ENCODE assay signal across 9 mouse cellular contexts in the genomic region with DNA sequence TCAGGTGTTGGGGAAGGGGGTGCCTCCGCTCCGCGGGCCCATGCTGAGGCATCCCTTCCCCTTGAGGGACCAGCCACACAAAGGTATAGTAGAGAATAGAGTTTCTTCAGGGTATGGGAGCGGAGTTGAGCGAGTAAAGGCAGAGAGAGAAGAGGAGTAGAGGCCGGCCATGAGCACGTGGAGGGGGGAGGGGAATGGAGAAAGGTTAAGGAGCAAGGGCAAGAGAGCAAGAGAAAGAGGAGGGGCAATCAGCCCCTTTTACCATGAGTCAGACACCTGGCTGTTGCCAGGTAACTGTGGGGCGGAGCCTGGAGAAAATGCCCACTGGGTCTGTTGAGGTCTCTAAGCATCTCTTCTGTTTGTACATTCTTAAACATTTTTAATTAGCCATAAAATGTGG. TPM values are rescaled to one million over a fixed set of nuclear protein-coding genes. Genes with fewer than 3 reads are reported as not detected.
DNase-seq lines count a peak whose midpoint lies in the region; ATAC-seq and TF ChIP-seq lines count a peak whose summit lies in the region.
"Had no signal": no experiment of that assay in that cellular context is flagged by ENCODE, and none has a peak within 500 bp of the region (broad histone marks: within the 10 kb centered on the region; RNA-seq: fewer than 3 reads in every experiment).

No protein-coding gene starts in this region.

- TF ChIP-seq EP300 in stomach, postnatal 0 days (optimal IDR thresholded peaks at IDR 0.05): no peak

- no peak overlapping the region; the same call in 1 of the 2 replicates for H3K4me3 ChIP-seq in neural tube, embryonic 11.5 days (ENCODE audit: low read depth, low read length)
- H3K4me3 ChIP-seq in limb, embryonic 15.5 days: peak overlapping the region; percentile 80
- H3K4me3 ChIP-seq in stomach, postnatal 0 days (ENCODE audit: low read depth, low read length): no peak overlapping the region

- no peak overlapping the region for H3K9ac ChIP-seq in neural tube, embryonic 11.5 days (ENCODE audit: low read length)
- H3K9ac ChIP-seq in limb, embryonic 15.5 days: no peak overlapping the region
- H3K9ac ChIP-seq in stomach, postnatal 0 days (ENCODE audit: low read length): no peak overlapping the region

- WGBS in neural tube, embryonic 11.5 days: 20% methylated on average over 8 of the region's 8 CpGs
- WGBS in limb, embryonic 15.5 days: 19% methylated on average over 8 of the region's 8 CpGs
- 31% methylated on average over 8 of the region's 8 CpGs for WGBS in stomach, postnatal 0 days

- no peaks in the 10 kb centered on the region for H3K27me3 ChIP-seq in neural tube, embryonic 11.5 days (ENCODE audit: control insufficient read depth, insufficient read depth, low read length)
- H3K27me3 ChIP-seq in limb, embryonic 15.5 days: no peaks in the 10 kb centered on the region
- H3K27me3 ChIP-seq in stomach, postnatal 0 days (ENCODE audit: control insufficient read depth, insufficient read depth, low read length): no peaks in the 10 kb centered on the region

- peaks cover 13% of the 10 kb centered on the region for H3K4me1 ChIP-seq in neural tube, embryonic 11.5 days (ENCODE audit: control insufficient read depth, insufficient read depth, low read length)
- peaks cover 25% of the 10 kb centered on the region for H3K4me1 ChIP-seq in limb, embryonic 15.5 days
- H3K4me1 ChIP-seq in stomach, postnatal 0 days (replicated peaks; ENCODE audit: control insufficient read depth, insufficient read depth): no peaks in the 10 kb centered on the region; the same call in 1 of the 2 replicates

- ATAC-seq in neural tube, embryonic 11.5 days (ENCODE audit: insufficient read depth, low FRiP score, low TSS enrichment): no peak
- ATAC-seq in limb, embryonic 15.5 days (ENCODE audit: insufficient number of reproducible peaks, low FRiP score, low TSS enrichment, low read depth): no peak
- no peak for ATAC-seq in stomach, postnatal 0 days (ENCODE audit: low FRiP score, low TSS enrichment)

- H3K4me2 ChIP-seq in neural tube, embryonic 11.5 days (ENCODE audit: low read depth): peak overlapping the region; percentile 88
- H3K4me2 ChIP-seq in limb, embryonic 15.5 days: peak overlapping the region; percentile 94
- peak overlapping the region; percentile 79 for H3K4me2 ChIP-seq in stomach, postnatal 0 days (replicated peaks; ENCODE audit: low read depth)

- H3K27ac ChIP-seq in neural tube, embryonic 11.5 days (ENCODE audit: low read depth, low read length): no peak overlapping the region
- H3K27ac ChIP-seq in limb, embryonic 15.5 days: no peak overlapping the region
- no peak overlapping the region for H3K27ac ChIP-seq in stomach, postnatal 0 days (replicated peaks)

- peak; percentile 18 for DNase-seq in cerebellum, adult 9-10 months
- DNase-seq in cerebellum, postnatal 14 days: no peak
- no peak for DNase-seq in neural tube, embryonic 11.5 days (ENCODE audit: low spot score)
- DNase-seq in neural tube, embryonic 10.5 days (ENCODE audit: extremely low spot score, low spot score): no peak
- no peak for DNase-seq in stomach, postnatal 0 days (ENCODE audit: low spot score)
- no peak for DNase-seq in spleen, postnatal 14 days (ENCODE audit: low spot score in 2 of 2)
- no peak for DNase-seq in spleen, postnatal 10 days (ENCODE audit: low spot score in 2 of 2)
- DNase-seq: cerebellum, adult 18-20 months had no signal

- H3K36me3 ChIP-seq in neural tube, embryonic 11.5 days (ENCODE audit: control insufficient read depth, insufficient read depth, low read length): no peaks in the 10 kb centered on the region
- H3K36me3 ChIP-seq in limb, embryonic 15.5 days: no peaks in the 10 kb centered on the region
- H3K36me3 ChIP-seq in stomach, postnatal 0 days (ENCODE audit: control insufficient read depth, insufficient read depth, low read length): no peaks in the 10 kb centered on the region

- H3K9me3 ChIP-seq in neural tube, embryonic 11.5 days (ENCODE audit: control insufficient read depth, low read length): no peaks in the 10 kb centered on the region
- H3K9me3 ChIP-seq in limb, embryonic 15.5 days: no peaks in the 10 kb centered on the region
- no peaks in the 10 kb centered on the region for H3K9me3 ChIP-seq in stomach, postnatal 0 days (ENCODE audit: control insufficient read depth, low read length)

- no peak for TF ChIP-seq CTCF in stomach, postnatal 0 days (IDR thresholded peaks at IDR 0.05; ENCODE audit: low read depth)

RNA-seq across cellular contexts. Expression of a gene that starts 1.0 kb away (rescaled TPM):
- 23.4 and 23.8 TPM in 2 replicates for polyA plus RNA-seq in neural tube, embryonic 11.5 days (2014; fragmentation: Nextera tagmentation; extraction: Ambion mirVana)
- 12.1 and 12.4 TPM in 2 replicates for polyA plus RNA-seq in limb, embryonic 15.5 days (2015; fragmentation: Nextera tagmentation; extraction: Ambion mirVana)
- 6.8 and 7.1 TPM in 2 replicates for polyA plus RNA-seq in stomach, postnatal 0 days (2015; fragmentation: Nextera tagmentation; extraction: Ambion mirVana)

RNA-seq across cellular contexts. Expression of a gene that starts 2.0 kb away (rescaled TPM):
- polyA plus RNA-seq in neural tube, embryonic 11.5 days (2014; fragmentation: Nextera tagmentation; extraction: Ambion mirVana): 20.5 and 20.9 TPM in 2 replicates
- polyA plus RNA-seq in limb, embryonic 15.5 days (2015; fragmentation: Nextera tagmentation; extraction: Ambion mirVana): 9.6 and 13.1 TPM in 2 replicates
- 10.9 and 11.5 TPM in 2 replicates for polyA plus RNA-seq in stomach, postnatal 0 days (2015; fragmentation: Nextera tagmentation; extraction: Ambion mirVana)
